Mouse (Mus musculus) telencephalon, adult 2 months (tissue): Measurements from ENCODE around the gene Hist1h2bh.
"Not testable (repeated sequence)": the region's sequence is repeated elsewhere in the genome, so short reads cannot be mapped to it uniquely, and the experiment has no call there.

Source experiments
- DNase-seq: peaks from one replicate; pipeline ENCODE4 v3.0.0-alpha.2; 2011; ENCODE audit warnings: low read depth, low spot score

The Hist1h2bh gene

GRCm38 (mm10) chr13:23573898-23574524, 30.8 kb upstream of the Hist1h2bh start, which contains the start of the genes Hist1h2bf and Hist1h2ad:
Gene Hist1h2bf, minus strand, starts transcription at chr13:23574196.
Gene Hist1h2ad, plus strand, starts transcription at chr13:23574381.
- DNase-seq: peak; percentile 99

DNA sequence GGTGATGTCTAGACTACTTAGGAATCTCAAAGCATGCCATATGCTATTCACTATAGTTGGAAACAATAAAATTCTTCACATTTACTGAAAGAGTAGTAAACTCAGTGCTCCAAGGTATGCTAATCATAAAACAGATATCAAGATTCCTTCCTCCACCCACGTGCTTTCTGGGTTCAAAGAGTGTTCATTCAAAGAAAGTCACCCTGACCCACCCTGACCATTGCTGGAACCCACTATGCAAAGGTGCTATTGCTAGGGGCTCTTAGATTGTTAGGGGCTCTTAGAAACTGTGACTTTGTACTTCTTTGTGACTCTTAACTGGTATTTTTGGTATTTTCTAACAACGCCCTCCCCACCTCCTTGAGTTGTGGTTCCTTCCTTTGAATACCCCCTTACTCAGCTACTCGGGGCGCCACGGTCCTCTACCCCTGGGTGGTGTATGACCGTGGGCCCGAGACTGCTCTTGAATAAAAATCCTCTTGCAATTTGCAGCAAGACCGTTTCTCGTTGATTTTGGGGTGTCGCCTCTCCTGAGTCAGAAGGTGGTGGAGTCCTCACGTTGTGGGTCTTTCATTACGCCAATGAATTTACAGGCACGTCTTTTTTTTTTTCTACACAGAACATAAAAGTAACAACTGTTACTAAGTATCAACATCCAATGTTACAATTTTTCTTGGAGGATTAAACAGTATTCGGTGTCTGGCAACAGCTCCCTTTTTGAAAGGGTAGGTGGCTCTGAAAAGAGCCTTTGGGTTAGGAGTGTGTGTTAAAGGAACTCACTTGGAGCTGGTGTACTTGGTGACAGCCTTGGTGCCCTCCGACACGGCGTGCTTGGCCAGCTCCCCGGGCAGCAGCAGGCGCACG, 30.1 kb upstream of the Hist1h2bh start:
- DNase-seq: not testable (repeated sequence)

DNA sequence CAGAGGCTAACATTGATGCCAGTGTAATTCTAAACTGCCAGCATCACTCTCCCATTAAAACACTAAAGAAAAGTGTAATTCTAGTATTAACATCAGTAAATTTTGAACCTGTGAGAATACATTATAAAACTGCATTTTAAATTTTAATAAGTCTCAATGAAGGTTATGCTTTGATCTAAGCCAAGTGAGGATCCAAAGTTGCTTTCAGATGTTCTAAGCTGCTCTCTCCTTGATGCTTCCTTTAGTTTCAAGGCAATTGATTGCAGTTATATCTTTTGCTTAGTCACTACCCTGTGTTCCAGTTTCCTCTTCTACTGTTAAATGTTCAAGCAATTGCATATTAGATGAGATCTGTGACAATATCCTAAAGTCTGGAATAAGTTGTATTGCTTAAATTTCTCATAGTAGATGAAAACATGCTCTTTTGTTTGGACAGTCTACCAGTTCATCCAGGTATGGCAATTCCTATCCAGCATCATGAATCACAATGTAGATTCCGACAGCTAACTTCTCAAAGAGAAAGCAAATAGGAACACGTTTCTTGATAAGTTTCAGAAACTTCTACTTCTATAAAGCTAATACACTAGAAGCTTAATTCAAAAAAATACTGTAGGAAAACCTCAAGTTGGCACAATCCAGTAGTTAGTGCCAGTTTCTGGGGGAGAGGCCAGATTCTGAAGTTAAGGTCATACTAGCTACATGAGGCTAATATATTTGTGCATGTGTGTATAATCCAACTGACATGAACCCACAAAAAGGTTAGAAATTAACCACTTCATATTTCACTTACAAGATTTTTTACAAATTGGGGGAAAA, 29.2 kb upstream of the Hist1h2bh start:
- DNase-seq: no peak

DNA sequence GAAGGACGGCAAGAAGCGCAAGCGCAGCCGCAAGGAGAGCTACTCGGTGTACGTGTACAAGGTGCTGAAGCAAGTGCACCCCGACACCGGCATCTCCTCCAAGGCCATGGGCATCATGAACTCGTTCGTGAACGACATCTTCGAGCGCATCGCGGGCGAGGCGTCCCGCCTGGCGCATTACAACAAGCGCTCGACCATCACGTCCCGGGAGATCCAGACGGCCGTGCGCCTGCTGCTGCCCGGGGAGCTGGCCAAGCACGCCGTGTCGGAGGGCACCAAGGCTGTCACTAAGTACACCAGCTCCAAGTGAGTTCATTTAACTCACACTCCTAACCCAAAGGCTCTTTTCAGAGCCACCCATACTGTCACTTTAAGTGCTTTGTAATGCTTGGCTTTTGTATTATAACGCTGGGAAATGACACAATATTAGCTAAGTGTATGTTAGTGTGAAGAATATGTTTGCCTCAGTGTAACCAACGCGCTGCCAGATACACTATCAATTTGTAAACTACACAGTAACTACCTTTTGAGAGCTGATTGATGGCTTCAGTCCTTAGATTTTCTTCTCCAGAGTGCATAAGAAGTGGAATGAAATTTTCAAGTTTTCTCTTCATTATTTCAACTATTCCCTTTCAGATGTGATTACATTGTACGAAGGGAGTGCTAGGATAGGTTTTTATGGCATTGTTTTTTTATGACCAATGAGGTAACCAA, 28.5 kb upstream of the Hist1h2bh start:
- not testable (repeated sequence) for DNase-seq

- peak; percentile 99 for DNase-seq
Observed at GRCm38 (mm10) chr13:23571022-23571503, 27.9 kb upstream of the Hist1h2bh start, which contains the start of the genes Hist1h2ae and Hist1h2bg. Gene Hist1h2ae, minus strand, starts transcription at chr13:23571220. Gene Hist1h2bg, plus strand, starts transcription at chr13:23571396.

DNA sequence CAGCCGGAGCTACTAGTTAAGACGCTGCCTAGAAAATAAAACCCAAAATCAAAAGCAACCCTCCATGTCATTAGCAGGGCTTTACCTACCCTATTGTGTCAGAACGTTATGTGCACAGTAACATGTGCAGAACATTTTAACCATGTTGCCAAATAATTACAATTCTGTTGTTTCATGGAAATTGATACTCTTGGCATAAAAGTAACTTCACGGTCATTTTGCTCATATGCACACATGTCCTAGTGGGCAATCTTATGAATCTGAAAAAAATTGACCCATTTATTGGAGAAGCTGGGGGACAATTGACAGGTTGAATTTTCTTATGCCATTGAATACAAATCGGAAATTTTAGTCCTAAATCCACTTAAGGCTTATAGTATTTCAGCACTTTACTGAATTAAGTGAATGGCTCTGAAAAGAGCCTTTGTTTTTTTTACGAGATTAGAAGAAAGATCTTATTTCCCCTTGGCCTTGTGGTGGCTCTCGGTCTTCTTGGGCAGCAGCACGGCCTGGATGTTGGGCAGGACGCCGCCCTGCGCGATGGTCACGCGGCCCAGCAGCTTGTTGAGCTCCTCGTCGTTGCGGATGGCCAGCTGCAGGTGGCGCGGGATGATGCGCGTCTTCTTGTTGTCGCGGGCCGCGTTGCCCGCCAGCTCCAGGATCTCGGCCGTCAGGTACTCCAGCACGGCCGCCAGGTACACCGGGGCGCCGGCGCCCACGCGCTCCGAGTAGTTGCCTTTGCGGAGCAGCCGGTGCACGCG, 27.2 kb upstream of the Hist1h2bh start:
- DNase-seq: not testable (repeated sequence)

GRCm38 (mm10) chr13:23564482-23564881, 21.3 kb upstream of the Hist1h2bh start:
- DNase-seq: no peak

DNA sequence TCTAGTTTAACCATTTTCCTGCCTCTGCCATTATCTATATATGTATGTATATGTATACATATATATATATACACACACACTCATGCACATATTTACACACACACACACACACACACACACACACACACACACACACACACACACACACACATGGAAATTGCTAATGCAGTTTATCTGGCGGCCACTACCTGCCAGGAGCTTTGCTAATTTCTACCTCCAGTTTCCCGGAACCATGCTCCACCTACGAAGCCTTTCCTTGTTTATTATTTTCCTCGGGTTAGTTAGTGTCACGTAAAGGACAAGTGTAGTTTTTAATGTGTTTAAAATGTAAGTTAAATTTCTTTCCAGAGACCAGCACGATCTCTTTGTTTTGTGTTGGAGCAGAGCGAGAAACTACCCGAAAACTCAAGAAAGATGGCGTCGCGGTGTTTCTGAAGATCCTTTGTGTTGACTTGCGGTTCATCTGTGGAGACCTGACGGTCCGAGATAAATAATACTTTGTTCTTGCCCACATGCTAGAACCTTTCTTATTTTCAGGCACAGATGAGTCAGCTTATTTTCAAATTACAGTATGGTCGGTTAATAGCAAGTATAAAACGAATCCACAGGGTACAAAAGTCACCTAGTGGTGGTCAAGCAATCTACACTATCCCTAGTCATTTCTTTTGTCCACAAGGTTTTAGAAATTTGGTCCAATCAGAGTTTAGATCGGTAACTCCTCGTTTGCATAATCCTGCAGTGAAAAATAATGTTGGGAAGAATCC, 19.7 kb upstream of the Hist1h2bh start:
- peak; percentile 85 for DNase-seq

DNA sequence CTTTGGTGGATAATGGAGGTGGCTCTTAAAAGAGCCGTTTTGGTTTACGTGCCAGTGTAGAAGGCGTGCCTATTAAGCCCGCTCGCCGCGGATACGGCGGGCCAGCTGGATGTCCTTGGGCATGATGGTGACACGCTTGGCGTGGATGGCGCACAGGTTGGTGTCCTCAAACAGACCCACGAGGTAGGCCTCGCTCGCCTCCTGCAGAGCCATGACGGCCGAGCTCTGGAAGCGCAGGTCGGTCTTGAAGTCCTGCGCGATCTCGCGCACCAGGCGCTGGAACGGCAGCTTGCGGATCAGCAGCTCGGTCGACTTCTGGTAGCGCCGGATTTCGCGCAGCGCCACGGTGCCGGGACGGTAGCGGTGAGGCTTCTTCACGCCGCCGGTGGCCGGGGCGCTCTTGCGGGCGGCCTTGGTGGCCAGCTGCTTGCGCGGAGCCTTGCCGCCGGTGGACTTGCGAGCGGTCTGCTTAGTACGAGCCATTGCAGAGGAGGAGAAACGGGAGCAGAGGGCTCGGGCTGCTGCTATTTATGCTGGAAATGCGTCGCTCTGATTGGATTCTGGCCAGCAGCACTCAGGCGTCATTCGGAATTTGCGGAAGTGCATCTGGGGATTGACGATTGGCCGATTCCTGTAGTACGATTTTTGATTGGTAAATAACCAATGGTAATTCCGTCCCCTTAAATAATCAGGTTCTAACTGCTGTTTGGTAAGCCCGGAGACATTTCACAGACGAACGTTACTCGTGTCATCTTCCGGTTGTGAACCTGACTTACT, 18.9 kb upstream of the Hist1h2bh start, which contains the start of gene Hist1h3e:
TSS of gene Hist1h3e (minus strand) at position 487 of the 777 bp plus-strand sequence.
- DNase-seq: peak; percentile 100

- DNase-seq: not testable (repeated sequence)
Observed at GRCm38 (mm10) chr13:23561531-23561882, 18.3 kb upstream of the Hist1h2bh start.

- DNase-seq: not testable (repeated sequence)
Observed at GRCm38 (mm10) chr13:23560699-23561098, 17.5 kb upstream of the Hist1h2bh start.

- DNase-seq: no peak
Observed at GRCm38 (mm10) chr13:23556906-23557305, 13.7 kb upstream of the Hist1h2bh start.

- peak; percentile 96 for DNase-seq
Observed at GRCm38 (mm10) chr13:23555839-23556416, 12.7 kb upstream of the Hist1h2bh start.

DNA sequence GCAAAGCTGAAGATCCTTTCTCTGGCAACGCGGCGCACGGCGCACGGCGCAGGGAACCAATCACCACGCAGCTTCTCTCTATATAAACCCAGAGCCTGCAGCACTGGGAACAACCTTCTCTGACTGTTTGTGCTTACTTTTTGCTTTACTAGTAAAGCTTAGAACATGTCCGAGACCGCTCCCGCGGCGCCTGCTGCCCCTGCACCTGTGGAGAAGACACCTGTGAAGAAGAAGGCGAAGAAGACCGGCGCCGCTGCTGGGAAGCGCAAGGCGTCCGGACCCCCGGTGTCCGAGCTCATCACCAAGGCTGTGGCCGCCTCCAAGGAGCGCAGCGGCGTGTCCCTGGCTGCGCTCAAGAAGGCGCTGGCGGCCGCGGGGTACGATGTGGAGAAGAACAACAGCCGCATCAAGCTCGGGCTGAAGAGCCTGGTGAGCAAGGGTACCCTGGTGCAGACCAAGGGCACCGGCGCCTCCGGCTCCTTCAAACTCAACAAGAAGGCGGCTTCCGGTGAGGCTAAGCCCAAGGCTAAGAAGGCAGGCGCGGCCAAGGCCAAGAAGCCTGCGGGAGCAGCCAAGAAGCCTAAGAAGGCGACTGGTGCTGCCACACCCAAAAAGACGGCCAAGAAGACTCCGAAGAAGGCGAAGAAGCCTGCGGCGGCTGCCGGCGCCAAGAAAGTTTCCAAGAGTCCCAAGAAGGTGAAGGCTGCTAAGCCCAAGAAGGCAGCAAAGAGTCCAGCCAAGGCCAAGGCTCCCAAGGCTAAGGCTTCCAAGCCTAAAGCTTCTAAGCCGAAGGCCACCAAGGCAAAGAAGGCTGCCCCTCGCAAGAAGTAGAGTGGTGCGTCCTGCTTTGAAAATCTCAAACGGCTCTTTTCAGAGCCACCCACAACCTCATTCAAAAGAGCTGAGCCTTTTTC, 12.0 kb upstream of the Hist1h2bh start:
- no peak for DNase-seq

GRCm38 (mm10) chr13:23554393-23554792, 11.2 kb upstream of the Hist1h2bh start:
- DNase-seq: no peak

DNA sequence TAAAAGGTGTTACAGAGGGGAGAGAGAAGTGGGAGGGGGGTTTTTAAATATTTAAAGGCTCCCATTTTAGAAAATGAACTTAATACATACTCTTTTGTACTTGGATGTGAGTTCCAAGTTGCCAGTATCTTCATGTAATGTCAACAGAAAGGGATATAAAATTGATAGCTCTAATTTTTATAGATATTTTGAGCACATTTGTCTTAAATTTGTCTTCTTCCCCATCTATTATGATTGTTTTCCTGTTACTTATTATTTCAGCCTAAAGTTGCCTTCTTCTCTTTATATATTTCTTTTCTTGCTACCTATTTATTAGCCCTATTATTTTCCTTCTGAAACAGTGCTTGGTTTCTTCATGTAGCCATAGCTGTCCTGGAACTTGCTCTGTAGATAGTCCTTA, 9.8 kb upstream of the Hist1h2bh start, which contains the start of gene Hist1h1d:
TSS of gene Hist1h1d (plus strand) at position 301 of the 400 bp plus-strand sequence.
- no peak for DNase-seq
